In the genomic region with DNA sequence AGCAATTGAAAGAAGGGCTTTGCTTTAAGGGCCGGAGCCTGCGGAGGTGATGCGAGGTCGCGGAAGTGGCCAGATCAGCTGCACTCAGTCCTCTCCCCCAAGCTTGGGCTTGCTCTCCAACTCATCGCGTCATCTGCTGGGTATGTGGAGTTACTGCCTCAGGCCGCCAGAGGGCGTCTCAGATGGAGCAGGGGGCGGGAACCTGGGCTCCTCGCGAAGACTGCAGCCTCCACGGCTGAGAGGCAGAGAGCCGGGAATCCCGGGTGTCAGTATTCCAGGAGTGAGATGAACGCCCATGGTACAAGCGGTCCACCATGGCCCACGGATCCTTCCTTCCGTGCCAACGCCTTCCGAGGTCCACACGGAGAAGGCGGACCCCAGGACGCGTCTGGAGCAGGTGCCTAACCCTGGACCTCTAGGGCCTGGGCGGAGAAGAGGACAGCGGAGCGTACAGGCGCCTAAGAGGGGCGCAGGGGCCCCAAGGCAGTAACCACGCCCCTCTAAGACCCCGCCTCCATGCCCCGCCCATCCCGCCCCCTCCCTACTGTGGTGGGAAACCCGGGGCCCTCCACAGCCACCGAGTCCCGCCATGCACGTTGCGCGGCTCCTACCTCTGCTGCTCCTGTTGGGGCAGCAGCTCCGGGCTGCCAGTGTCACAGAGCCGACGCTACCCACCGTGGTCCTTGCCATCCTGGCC, we compare ENCODE assay signal across 8 mouse cellular contexts. TPM values are rescaled to one million over a fixed set of nuclear protein-coding genes. Genes with fewer than 3 reads are reported as not detected.
DNase-seq lines count a peak whose midpoint lies in the region; ATAC-seq and TF ChIP-seq lines count a peak whose summit lies in the region.

A gene (plus strand): TSS at position 216 of the 697 bp plus-strand sequence.

- ATAC-seq in heart, embryonic 11.5 days (replicated peaks; ENCODE audit: insufficient number of reproducible peaks, low FRiP score, low TSS enrichment): peak; percentile 89
- ATAC-seq in kidney, embryonic 15.5 days (replicated peaks; ENCODE audit: low FRiP score): peak; percentile 93
- peak; percentile 92 for ATAC-seq in limb, embryonic 15.5 days (ENCODE audit: insufficient number of reproducible peaks, low FRiP score, low TSS enrichment, low read depth)
- peak; percentile 87 for ATAC-seq in midbrain, postnatal 0 days (ENCODE audit: low FRiP score)

- H3K9ac ChIP-seq in heart, embryonic 11.5 days (ENCODE audit: low read depth, low read length): peak within 1 kb of the TSS; percentile 80
- H3K9ac ChIP-seq in kidney, embryonic 15.5 days: peak within 1 kb of the TSS; percentile 52
- peak within 1 kb of the TSS; percentile 54 for H3K9ac ChIP-seq in limb, embryonic 15.5 days
- peak within 1 kb of the TSS; percentile 77 for H3K9ac ChIP-seq in midbrain, postnatal 0 days (replicated peaks; ENCODE audit: low read length, poor library complexity, severe bottlenecking)

- peak within 1 kb of the TSS; percentile 89 for H3K27ac ChIP-seq in heart, embryonic 11.5 days (ENCODE audit: low read depth, low read length)
- H3K27ac ChIP-seq in kidney, embryonic 15.5 days: peak within 1 kb of the TSS; percentile 87
- H3K27ac ChIP-seq in limb, embryonic 15.5 days: peak within 1 kb of the TSS; percentile 88
- peak within 1 kb of the TSS; percentile 84 for H3K27ac ChIP-seq in midbrain, postnatal 0 days (ENCODE audit: low read depth, low read length)

- peak within 1 kb of the TSS; percentile 95 for H3K4me3 ChIP-seq in erythroblast, embryonic 14.5 days (replicated peaks)
- peak within 1 kb of the TSS; percentile 58 for H3K4me3 ChIP-seq in heart, embryonic 11.5 days (ENCODE audit: low read depth, low read length)
- H3K4me3 ChIP-seq in kidney, embryonic 15.5 days (replicated peaks): peak within 1 kb of the TSS; percentile 60
- H3K4me3 ChIP-seq in limb, embryonic 15.5 days: peak within 1 kb of the TSS; percentile 54
- peak within 1 kb of the TSS; percentile 53 for H3K4me3 ChIP-seq in midbrain, postnatal 0 days (ENCODE audit: low read depth, low read length)

- peaks cover 40% of the 10 kb centered on the region for H3K36me3 ChIP-seq in erythroblast, embryonic 14.5 days (ENCODE audit: control insufficient read depth)
- H3K36me3 ChIP-seq in heart, embryonic 11.5 days (ENCODE audit: control insufficient read depth, insufficient read depth, low read length): no peaks in the 10 kb centered on the region
- H3K36me3 ChIP-seq in kidney, embryonic 15.5 days: no peaks in the 10 kb centered on the region
- peaks cover 15% of the 10 kb centered on the region for H3K36me3 ChIP-seq in limb, embryonic 15.5 days
- peaks cover 6% of the 10 kb centered on the region; the same call in 1 of the 2 replicates for H3K36me3 ChIP-seq in midbrain, postnatal 0 days (ENCODE audit: insufficient read depth, low read length)

- TF ChIP-seq CTCF in midbrain, postnatal 0 days (IDR thresholded peaks at IDR 0.05): peak; percentile 95

- H3K4me1 ChIP-seq in erythroblast, embryonic 14.5 days (ENCODE audit: control insufficient read depth): peaks cover 66% of the 10 kb centered on the region
- H3K4me1 ChIP-seq in heart, embryonic 11.5 days (ENCODE audit: control insufficient read depth, insufficient read depth, low read length): peaks cover 8% of the 10 kb centered on the region; the same call in 1 of the 2 replicates
- H3K4me1 ChIP-seq in kidney, embryonic 15.5 days: peaks cover 25% of the 10 kb centered on the region
- H3K4me1 ChIP-seq in limb, embryonic 15.5 days: peaks cover 22% of the 10 kb centered on the region
- 0 out of 2 replicates have a peak, but pooled peaks cover 4% of the 10 kb centered on the region for H3K4me1 ChIP-seq in midbrain, postnatal 0 days (ENCODE audit: insufficient read depth, low read length)

- peak; percentile 88 for DNase-seq in CD4-positive, CD25-positive, alpha-beta regulatory T cell, adult 2 months (ENCODE audit: low read depth, low spot score)
- DNase-seq in brain, embryonic 18.5 days (ENCODE audit: low read depth, low spot score): peak; percentile 62
- peak; percentile 93 for DNase-seq in midbrain, postnatal 0 days (ENCODE audit: low spot score)
- DNase-seq in spleen, postnatal 14 days (ENCODE audit: low spot score in 2 of 2): peak; percentile 75 to 83

- under 1% methylated on average over 44 of the region's 44 CpGs for WGBS in heart, embryonic 11.5 days (ENCODE audit: insufficient replicate concordance)
- WGBS in kidney, embryonic 15.5 days: under 1% methylated on average over 43 of the region's 44 CpGs
- 1% methylated on average over 44 of the region's 44 CpGs for WGBS in limb, embryonic 15.5 days
- WGBS in midbrain, postnatal 0 days: 0% methylated on average over 34 of the region's 44 CpGs

- H3K9me3 ChIP-seq in erythroblast, embryonic 14.5 days (ENCODE audit: control insufficient read depth, low read length): no peaks in the 10 kb centered on the region
- H3K9me3 ChIP-seq in heart, embryonic 11.5 days (replicated peaks; ENCODE audit: control insufficient read depth, low read length): no peaks in the 10 kb centered on the region
- H3K9me3 ChIP-seq in kidney, embryonic 15.5 days (replicated peaks): no peaks in the 10 kb centered on the region
- no peaks in the 10 kb centered on the region for H3K9me3 ChIP-seq in limb, embryonic 15.5 days
- H3K9me3 ChIP-seq in midbrain, postnatal 0 days (ENCODE audit: low read length): no peaks in the 10 kb centered on the region

- H3K4me2 ChIP-seq in heart, embryonic 11.5 days: peak within 1 kb of the TSS; percentile 96
- peak within 1 kb of the TSS; percentile 97 for H3K4me2 ChIP-seq in kidney, embryonic 15.5 days
- peak within 1 kb of the TSS; percentile 81 for H3K4me2 ChIP-seq in limb, embryonic 15.5 days
- H3K4me2 ChIP-seq in midbrain, postnatal 0 days (ENCODE audit: low read depth, low read length, poor library complexity, severe bottlenecking): peak within 1 kb of the TSS; percentile 94

- peaks cover 3% of the 10 kb centered on the region; the same call in 1 of the 2 replicates for H3K27me3 ChIP-seq in erythroblast, embryonic 14.5 days (ENCODE audit: control insufficient read depth)
- no peaks in the 10 kb centered on the region for H3K27me3 ChIP-seq in heart, embryonic 11.5 days (ENCODE audit: control insufficient read depth, insufficient read depth, low read length)
- no peaks in the 10 kb centered on the region for H3K27me3 ChIP-seq in kidney, embryonic 15.5 days
- H3K27me3 ChIP-seq in limb, embryonic 15.5 days: no peaks in the 10 kb centered on the region
- no peaks in the 10 kb centered on the region for H3K27me3 ChIP-seq in midbrain, postnatal 0 days (ENCODE audit: insufficient read depth, low read length)

RNA-seq across cellular contexts. Expression of the gene that starts here (rescaled TPM):
- 17.8 and 25.1 TPM in 2 replicates for polyA plus RNA-seq in erythroblast, embryonic 14.5 days (2012)
- polyA plus RNA-seq in heart, embryonic 11.5 days (2014; fragmentation: Nextera tagmentation; extraction: Ambion mirVana): 17.9 and 18.4 TPM in 2 replicates
- polyA plus RNA-seq in kidney, embryonic 15.5 days (2015; fragmentation: Nextera tagmentation; extraction: Ambion mirVana): 19.4 and 21.5 TPM in 2 replicates
- polyA plus RNA-seq in limb, embryonic 15.5 days (2015; fragmentation: Nextera tagmentation; extraction: Ambion mirVana): 53.1 and 64.1 TPM in 2 replicates
- total RNA-seq in midbrain, postnatal 0 days (2014; rRNA removed): 21.4 and 28.0 TPM in 2 replicates
- polyA plus RNA-seq in midbrain, postnatal 0 days (2015; fragmentation: Nextera tagmentation; extraction: Ambion mirVana): 22.8 and 26.0 TPM in 2 replicates

Comparison
In these comparisons a context has a peak if more than half of its experiments do, and no peak if none do; other contexts are left out.
1. Peak in every context shown above with its lines: DNase-seq, ATAC-seq, H3K4me3 ChIP-seq and H3K27ac ChIP-seq.